Mouse (Mus musculus) liver, embryonic 14.5 days (tissue): ENCODE measurements around the gene Cyb5r3. TPM values are rescaled to one million over a fixed set of nuclear protein-coding genes. Genes with fewer than 3 reads are reported as not detected.

Experiments used
- ATAC-seq: fragments of 200-750 bp; cut with Nextera tagmentation; 2 replicates; pipeline ENCODE4 v1.8.0; 2017; ENCODE audit warnings: moderate number of reproducible peaks, mild to moderate bottlenecking, moderate library complexity; ENCODE audit not compliant: insufficient read depth
- DNase-seq, 3 experiments: peaks; one replicate each; pipeline ENCODE4 v3.0.0-alpha.2; 2012 to 2013; ENCODE audit warnings: low read depth in 3 of 3, low spot score in 3 of 3
- H3K27ac ChIP-seq: fragments of 300-500 bp; sonication (generic); 2 replicates; pipeline ENCODE4 v1.5.1; 2014; ENCODE audit warnings: moderate library complexity, mild to moderate bottlenecking, control low read depth, inconsistent platforms
- H3K27me3 ChIP-seq: fragments of 300-500 bp; sonication (generic); 2 replicates; pipeline ENCODE4 v1.6.1; 2014; ENCODE audit warnings: mild to moderate bottlenecking, low read length, moderate library complexity; ENCODE audit not compliant: control insufficient read depth, insufficient read depth
- H3K36me3 ChIP-seq: fragments of 300-500 bp; sonication (generic); replicated peaks from 2 replicates; pipeline ENCODE4 v1.6.1; 2014; ENCODE audit warnings: low read depth; ENCODE audit not compliant: control insufficient read depth, insufficient read depth
- H3K4me1 ChIP-seq, 2 experiments: fragments of 200-500 bp in 1 of 2; fragments of 300-500 bp in 1 of 2; sonication (generic) in 1 of 2; replicated peaks; 2 replicates each; pipeline ENCODE4 v1.6.1; 2012 to 2014; ENCODE audit warnings: antibody characterized with exemption in 1 of 2, inconsistent platforms in 1 of 2, low read length in 1 of 2; ENCODE audit not compliant: control insufficient read depth in 2 of 2, insufficient read depth in 2 of 2
- H3K4me2 ChIP-seq: fragments of 300-500 bp; sonication (generic); 2 replicates; pipeline ENCODE4 v1.6.1; 2014; ENCODE audit warnings: low read depth, mild to moderate bottlenecking, control low read depth, moderate library complexity
- H3K4me3 ChIP-seq, 2 experiments: fragments of 200-500 bp in 1 of 2; fragments of 300-500 bp in 1 of 2; sonication (generic) in 1 of 2; 2 replicates each; pipeline ENCODE4 v1.5.1; 2012 to 2014; ENCODE audit warnings: low read depth in 2 of 2, low read length in 2 of 2, mild to moderate bottlenecking in 2 of 2, control low read depth in 1 of 2, inconsistent platforms in 1 of 2, moderate library complexity in 1 of 2; ENCODE audit not compliant: insufficient read depth in 1 of 2
- H3K9ac ChIP-seq: fragments of 300-500 bp; sonication (generic); replicated peaks from 2 replicates; pipeline ENCODE4 v1.6.1; 2014; ENCODE audit warnings: mild to moderate bottlenecking, control low read depth, moderate library complexity
- H3K9me3 ChIP-seq: fragments of 300-500 bp; sonication (generic); 2 replicates; pipeline ENCODE4 v1.6.1; 2016; ENCODE audit warnings: low read length, mixed read lengths; ENCODE audit not compliant: control insufficient read depth
- CTCF ChIP-seq: IDR thresholded peaks from 2 replicates; pipeline ENCODE4 v1.5.1; 2016; ENCODE audit warnings: antibody characterized with exemption, low read depth, control low read depth
- EP300 ChIP-seq: IDR thresholded peaks from 2 replicates; pipeline ENCODE4 v1.6.1; 2016; ENCODE audit warnings: antibody characterized with exemption, low read depth
- WGBS: fragments of 180-500 bp; shearing (Covaris S2); extraction: QIAGEN DNeasy Blood & Tissue Kit; methylation state at CpG from one replicate; pipeline ENCODE4 v1.1.7; 2014; ENCODE audit not compliant: insufficient replicate concordance; 5-methylcytosine and 5-hydroxymethylcytosine counted together
- polyA plus RNA-seq, 2 experiments: library from polyadenylated mRNA; depleted of rRNA in 1 of 2; stranded (reverse) in 1 of 2; unstranded in 1 of 2; fragments of >200 nt; fragmentation: Nextera tagmentation in 1 of 2; extraction: Ambion mirVana in 1 of 2; gene quantifications; 2 replicates each; pipeline versions ENCODE4 v1.2.1 to v1.2.3; 2012 to 2014

Gene Cyb5r3
- 88.8 and 94.0 TPM in 2 replicates for polyA plus RNA-seq (2012; rRNA removed)
- polyA plus RNA-seq (2014; fragmentation: Nextera tagmentation; extraction: Ambion mirVana), result 103 and 109 TPM in 2 replicates

DNA sequence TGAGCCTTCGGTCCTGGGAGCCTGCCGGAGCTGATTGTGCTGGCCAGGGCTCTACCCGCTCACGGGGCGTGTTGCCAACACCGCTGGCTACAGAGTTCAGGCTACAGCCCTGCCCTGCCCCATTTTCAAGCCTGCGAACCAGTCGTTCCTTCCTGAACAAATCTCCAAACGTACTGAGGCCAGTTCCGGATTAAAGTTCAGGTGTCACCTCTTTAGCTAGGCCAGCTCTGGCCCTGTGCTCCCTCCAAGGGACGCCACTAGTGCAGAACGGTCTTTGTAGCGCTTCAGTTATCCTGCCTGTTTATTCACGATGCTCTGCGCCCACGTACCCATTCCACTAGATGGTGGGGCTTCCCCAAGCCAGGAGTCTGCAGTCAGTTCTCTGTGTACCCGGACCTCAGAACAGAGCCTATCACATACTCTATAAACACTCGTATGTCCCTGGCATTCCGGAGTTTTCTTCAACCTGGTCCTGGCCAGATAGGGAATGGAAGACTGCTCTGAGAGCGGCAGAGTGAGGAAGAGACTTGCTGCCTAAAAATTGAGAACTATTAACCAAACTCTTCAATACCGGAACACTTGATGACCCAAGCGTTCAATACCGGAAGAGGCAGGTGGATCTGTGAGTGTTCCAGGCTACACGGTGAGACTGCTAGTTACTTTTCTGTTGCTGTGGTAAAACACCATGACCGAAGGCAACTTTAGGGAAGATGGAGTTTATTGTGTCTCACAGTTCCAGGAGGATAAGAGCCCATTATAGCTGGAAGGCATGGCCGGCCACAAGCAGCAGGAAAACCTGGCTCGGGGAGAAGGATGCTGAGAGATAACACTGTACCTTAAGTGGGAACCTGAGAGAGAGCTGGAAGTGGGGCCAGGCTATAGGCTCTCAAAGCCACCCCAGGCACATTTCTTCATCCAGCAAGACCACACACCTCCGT, at the start of gene Cyb5r3:
TSS of gene Cyb5r3 (minus strand) at position 101 of the 938 bp plus-strand sequence.
- TF ChIP-seq CTCF (no peak; the same call in 1 of the 2 replicates), EP300 (no peak)
- no peaks in the 10 kb centered on the region for H3K9me3 ChIP-seq
- DNase-seq (no peak), ATAC-seq (peak; percentile 40)
- H3K36me3 ChIP-seq, result peaks cover 3% of the 10 kb centered on the region
- peak within 1 kb of the TSS; percentile 92 for H3K27ac ChIP-seq
- H3K27me3 ChIP-seq, result no peaks in the 10 kb centered on the region
- H3K4me2 ChIP-seq, result peak within 1 kb of the TSS; percentile 93
- peak within 1 kb of the TSS; percentile 94 for H3K9ac ChIP-seq
- 34% methylated on average over 28 of the region's 28 CpGs for WGBS
- peaks cover 23 to 39% of the 10 kb centered on the region in 2 experiments for H3K4me1 ChIP-seq
- peak within 1 kb of the TSS; percentile 94 to 98 for H3K4me3 ChIP-seq

DNA sequence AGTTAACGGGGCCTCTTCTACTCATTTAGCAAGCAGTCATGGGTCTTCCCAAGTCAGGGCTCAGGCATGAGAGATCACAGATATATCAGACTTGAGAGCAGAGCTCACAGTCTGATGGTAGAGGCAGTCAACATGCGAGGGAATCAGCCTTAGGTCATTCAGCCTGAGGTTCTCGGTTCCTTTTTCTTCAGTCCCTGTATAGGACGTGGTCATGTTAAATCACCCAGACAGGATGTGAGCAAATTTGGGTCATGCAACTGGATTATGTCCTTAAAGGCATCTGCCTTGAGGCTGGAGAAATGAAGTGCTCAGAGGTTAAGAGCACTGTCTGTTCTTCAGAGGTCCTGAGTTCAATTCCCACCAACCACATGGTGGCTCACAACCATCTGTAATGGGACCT, 49.3 kb upstream of the Cyb5r3 start:
- 43% methylated on average over 4 of the region's 4 CpGs for WGBS
- TF ChIP-seq CTCF (no peak), EP300 (no peak)
- Histone ChIP-seq H3K9me3 (no peaks in the 10 kb centered on the region), H3K27me3 (no peaks in the 10 kb centered on the region), H3K36me3 (no peaks in the 10 kb centered on the region), H3K27ac (no peak overlapping the region), H3K4me2 (no peak overlapping the region), H3K4me3 (no peak overlapping the region), H3K4me1 (peaks cover 0 to 8% of the 10 kb centered on the region in 2 experiments; a peak in 2 of 4 replicates), H3K9ac (no peak overlapping the region)
- DNase-seq, result no peak
- no peak for ATAC-seq

GRCm38 (mm10) chr15:83220368-83221013, 48.1 kb upstream of the Cyb5r3 start:
- no peak for DNase-seq
- peaks cover 0 to 8% of the 10 kb centered on the region in 2 experiments; a peak in 2 of 4 replicates for H3K4me1 ChIP-seq
- no peaks in the 10 kb centered on the region for H3K27me3 ChIP-seq
- 58% methylated on average over 9 of the region's 9 CpGs for WGBS
- no peak overlapping the region for H3K4me3 ChIP-seq
- no peak overlapping the region for H3K27ac ChIP-seq
- no peak for ATAC-seq
- H3K9me3 ChIP-seq, result no peaks in the 10 kb centered on the region
- no peak for TF ChIP-seq EP300
- TF ChIP-seq CTCF, result no peak
- no peak overlapping the region for H3K9ac ChIP-seq
- no peaks in the 10 kb centered on the region for H3K36me3 ChIP-seq
- H3K4me2 ChIP-seq, result no peak overlapping the region

GRCm38 (mm10) chr15:83215322-83216216, 43.2 kb upstream of the Cyb5r3 start:
- no peaks in the 10 kb centered on the region for H3K27me3 ChIP-seq
- H3K9ac ChIP-seq, result no peak overlapping the region
- H3K4me1 ChIP-seq, result 0 out of 4 replicates have a peak, but pooled peaks cover 0 to under 1% of the 10 kb centered on the region in 2 experiments
- DNase-seq (no peak), ATAC-seq (no peak)
- no peak overlapping the region for H3K27ac ChIP-seq
- no peak overlapping the region for H3K4me2 ChIP-seq
- 42% methylated on average over 5 of the region's 5 CpGs for WGBS
- no peaks in the 10 kb centered on the region for H3K36me3 ChIP-seq
- H3K9me3 ChIP-seq, result no peaks in the 10 kb centered on the region
- TF ChIP-seq CTCF, result no peak
- TF ChIP-seq EP300, result no peak
- H3K4me3 ChIP-seq, result no peak overlapping the region
